Mouse (Mus musculus): Measurements from ENCODE around the gene Phf7.

The Phf7 gene

DNA sequence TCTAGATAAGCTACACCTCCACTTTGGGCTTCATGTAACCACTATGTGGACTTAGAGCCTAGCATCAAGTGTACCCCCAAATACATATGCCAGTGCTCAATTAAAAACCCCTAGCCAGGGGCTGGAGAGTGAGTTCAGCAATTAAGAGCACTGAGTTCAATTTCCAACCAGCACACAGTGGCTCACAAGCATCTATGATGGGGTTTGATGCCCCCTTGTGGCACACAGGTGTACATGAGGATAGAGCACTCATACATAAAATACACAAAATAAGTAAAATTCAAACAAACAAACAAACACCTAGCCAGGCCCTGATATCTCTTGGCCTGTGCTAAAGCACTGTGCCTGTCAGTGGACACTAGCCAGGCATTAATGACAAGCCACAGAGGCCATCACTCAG is 55.1 kb downstream of the Phf7 start:
- DNase-seq = peak; percentile 64 to 76

DNA sequence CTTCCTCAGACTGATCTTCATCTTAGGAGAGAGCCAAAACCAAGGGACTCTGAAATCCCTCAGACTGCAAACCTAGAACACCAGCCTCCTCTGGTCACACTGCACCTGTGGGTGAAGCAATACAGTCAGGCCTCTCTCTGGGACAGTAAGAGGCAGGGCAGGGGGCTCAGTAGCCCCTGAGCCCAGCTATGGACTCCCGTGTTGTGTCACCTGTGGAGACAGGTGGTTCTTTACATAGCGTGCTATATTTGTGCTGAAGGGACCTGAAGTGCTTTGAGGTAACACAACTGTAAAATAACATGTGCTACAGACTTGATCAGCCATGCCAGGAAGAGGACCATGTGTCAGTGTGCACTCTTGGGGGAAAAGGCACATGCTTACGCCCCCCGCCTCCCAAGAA is 55.6 kb downstream of the Phf7 start:
- DNase-seq = no peak

DNA sequence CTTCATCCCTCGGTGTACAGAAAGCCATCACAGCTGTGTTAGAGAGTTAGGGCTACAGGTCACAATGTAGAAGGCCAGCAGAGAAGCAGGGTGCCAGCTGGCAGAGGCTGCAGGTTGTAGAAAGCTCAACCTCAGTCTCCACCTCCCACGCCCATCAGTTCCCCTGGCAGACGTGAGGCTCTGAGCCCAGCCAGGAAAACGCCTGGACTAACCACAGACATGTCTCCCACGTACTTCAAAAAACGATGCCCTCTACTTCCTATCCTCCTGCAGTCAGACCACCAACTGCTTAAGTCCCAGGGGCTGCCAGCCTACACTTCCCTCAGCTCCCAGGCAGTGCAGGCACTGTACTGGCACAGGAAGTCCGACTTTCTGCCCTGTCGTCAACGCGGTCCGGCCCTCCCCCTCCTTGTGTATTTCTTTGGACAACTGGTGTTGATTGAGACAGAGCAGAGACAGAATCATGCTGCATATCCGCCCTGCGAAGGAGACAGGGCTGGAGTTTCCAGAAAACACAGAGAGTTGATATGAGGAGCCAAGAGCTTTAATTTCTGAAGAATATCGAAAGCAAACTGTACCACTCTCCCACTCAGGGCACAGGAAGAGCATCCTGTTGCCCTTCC is 56.1 kb downstream of the Phf7 start:
- peak; percentile 78 to 83 for DNase-seq

DNA sequence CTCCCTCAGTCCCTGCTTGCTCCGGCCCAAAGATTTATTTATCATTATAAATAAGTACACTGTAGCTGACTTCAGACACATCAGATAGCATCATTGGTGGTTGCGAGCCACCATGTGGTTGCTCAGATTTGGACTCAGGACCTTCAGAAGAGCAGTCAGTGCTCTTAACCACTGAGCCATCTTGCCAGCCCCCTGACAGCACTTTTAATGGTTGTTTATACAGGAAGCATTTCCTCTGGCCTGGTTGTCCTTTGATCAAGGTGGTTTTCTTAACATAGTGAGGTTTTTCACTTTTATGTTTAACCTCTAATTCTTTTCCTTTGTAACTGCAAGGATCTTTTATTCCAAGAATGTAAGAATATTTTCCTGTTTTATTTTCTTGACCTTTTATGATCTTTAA is 56.7 kb downstream of the Phf7 start:
- no peak for DNase-seq

DNA sequence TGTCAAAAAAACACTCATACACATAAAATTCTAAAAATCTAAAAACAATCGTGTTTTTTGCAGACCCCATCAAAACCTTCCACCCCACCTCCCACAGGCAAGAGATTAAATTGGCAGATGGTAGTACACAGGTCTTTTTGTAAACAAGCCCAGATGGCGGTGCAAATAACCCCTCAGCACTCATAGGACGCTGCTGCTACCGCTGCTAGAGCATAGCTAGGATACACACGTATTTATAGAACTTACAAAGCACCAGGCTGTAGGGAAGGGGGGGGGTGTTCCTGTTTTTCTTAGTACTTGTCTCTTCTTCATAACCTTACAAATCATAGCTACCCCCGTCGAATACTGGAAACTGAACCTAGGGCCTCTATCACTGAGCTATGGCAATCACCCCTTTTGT is 57.3 kb downstream of the Phf7 start:
- DNase-seq = no peak

DNA sequence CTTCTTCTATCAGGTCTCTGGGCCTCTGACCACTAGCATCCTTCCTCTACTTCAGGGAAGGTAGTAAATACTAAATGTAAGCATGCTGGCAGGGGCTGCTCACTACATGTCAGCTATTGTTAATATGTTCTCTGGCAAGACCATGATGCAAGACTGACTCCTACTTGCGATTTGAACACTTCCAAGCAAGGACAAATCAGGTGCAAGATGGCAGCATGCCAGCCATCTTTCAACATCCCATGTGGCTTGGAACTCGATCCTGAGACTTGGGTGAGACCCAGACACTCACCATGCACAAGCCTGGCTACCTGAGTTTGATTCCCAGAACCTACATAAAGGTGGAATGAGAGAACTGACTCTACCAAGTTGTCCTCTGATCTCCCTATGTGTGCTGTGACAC is 59.2 kb downstream of the Phf7 start:
- no peak for DNase-seq

DNA sequence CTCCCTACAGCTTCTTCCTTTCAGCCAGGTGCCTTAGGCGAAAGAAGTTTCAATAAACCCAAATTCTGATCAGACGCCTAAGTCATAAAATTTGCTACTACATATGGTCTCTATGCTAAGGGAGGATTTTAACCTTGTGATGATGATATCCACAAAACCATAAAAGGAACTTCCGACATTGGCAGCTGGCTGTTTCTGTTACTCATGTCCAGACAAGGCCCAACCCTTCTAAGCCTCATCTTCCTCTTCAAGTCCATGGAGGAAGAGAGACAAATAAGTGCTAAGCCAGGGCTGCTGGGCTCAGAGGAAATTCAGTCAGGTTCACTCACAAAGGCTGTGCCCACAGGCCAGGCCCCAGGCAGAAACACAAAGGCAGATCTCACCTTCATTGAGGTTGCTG is 61.8 kb downstream of the Phf7 start:
- no peak for DNase-seq

DNA sequence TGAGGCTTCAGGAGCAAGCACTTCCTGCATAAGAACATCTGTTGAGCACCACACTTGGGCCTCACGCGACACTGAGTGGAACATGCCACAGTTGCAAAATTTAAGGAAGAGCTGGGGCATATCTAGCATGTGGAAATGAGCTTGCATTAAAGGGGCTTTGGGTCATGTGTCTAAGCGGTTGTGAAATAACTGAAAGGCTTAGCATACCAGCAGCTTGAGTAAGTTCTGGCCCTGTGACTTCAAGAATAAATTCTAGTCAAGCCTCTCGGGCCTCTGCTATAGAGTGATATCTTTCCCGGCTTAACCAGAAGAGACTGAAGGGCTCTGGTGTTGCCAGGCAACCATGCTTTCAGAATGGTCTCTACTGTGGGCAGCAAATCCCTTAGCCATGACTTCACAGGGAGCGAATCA is 62.3 kb downstream of the Phf7 start:
- peak in 1 of 2 experiments; percentile 51 for DNase-seq

Data from kidney, postnatal 36 days (tissue).